Mouse (Mus musculus) hindbrain, embryonic 11.5 days (tissue): ENCODE measurements around the gene Naa38. TPM values are rescaled to one million over a fixed set of nuclear protein-coding genes. Genes with fewer than 3 reads are reported as not detected.

Source experiments
- ATAC-seq: fragments of 200-750 bp; cut with Nextera tagmentation; 2 replicates; pipeline ENCODE4 v1.8.0; 2017; ENCODE audit warnings: mild to moderate bottlenecking, moderate TSS enrichment, moderate library complexity; ENCODE audit not compliant: low FRiP score
- DNase-seq: peaks from one replicate; pipeline ENCODE4 v3.0.0-alpha.2; 2015; ENCODE audit warnings: low spot score
- H3K27ac ChIP-seq: fragments of 300-500 bp; sonication (generic); 2 replicates; pipeline ENCODE4 v1.5.1; 2014; ENCODE audit warnings: mild to moderate bottlenecking, low read depth, low read length
- H3K27me3 ChIP-seq: fragments of 300-500 bp; sonication (generic); 2 replicates; pipeline ENCODE4 v1.6.1; 2014; ENCODE audit warnings: mild to moderate bottlenecking, low read length, moderate library complexity, mixed read lengths; ENCODE audit not compliant: control insufficient read depth, insufficient read depth
- H3K36me3 ChIP-seq: fragments of 300-500 bp; sonication (generic); 2 replicates; pipeline ENCODE4 v1.6.1; 2014; ENCODE audit warnings: mild to moderate bottlenecking, low read length, moderate library complexity, mixed read lengths; ENCODE audit not compliant: control insufficient read depth, insufficient read depth
- H3K4me1 ChIP-seq: fragments of 300-500 bp; sonication (generic); replicated peaks from 2 replicates; pipeline ENCODE4 v1.6.1; 2014; ENCODE audit warnings: low read length, mixed read lengths; ENCODE audit not compliant: control insufficient read depth, insufficient read depth
- H3K4me2 ChIP-seq: fragments of 300-500 bp; sonication (generic); replicated peaks from 2 replicates; pipeline ENCODE4 v1.6.1; 2014; ENCODE audit warnings: mild to moderate bottlenecking, low read depth, low read length
- H3K4me3 ChIP-seq: fragments of 300-500 bp; sonication (generic); 2 replicates; pipeline ENCODE4 v1.5.1; 2014; ENCODE audit warnings: low read depth, low read length
- H3K9ac ChIP-seq: fragments of 300-500 bp; sonication (generic); 2 replicates; pipeline ENCODE4 v1.6.1; 2014; ENCODE audit warnings: low read depth, low read length
- H3K9me3 ChIP-seq: fragments of 300-500 bp; sonication (generic); 2 replicates; pipeline ENCODE4 v1.6.1; 2016; ENCODE audit warnings: low read length; ENCODE audit not compliant: control insufficient read depth
- WGBS: fragments of 180-500 bp; shearing (Covaris S2); extraction: QIAGEN DNeasy Blood & Tissue Kit; methylation state at CpG from one replicate; pipeline ENCODE4 v1.1.7; 2014; 5-methylcytosine and 5-hydroxymethylcytosine counted together
- polyA plus RNA-seq: library from polyadenylated mRNA; unstranded; fragments of >200 nt; fragmentation: Nextera tagmentation; extraction: Ambion mirVana; gene quantifications from 2 replicates; pipeline ENCODE4 v1.2.1, GENCODE M21; 2014

Naa38 gene
- polyA plus RNA-seq, 1 experiment from 2014 or later = 120 TPM

GRCm38 (mm10) chr11:69429313-69429712, 34.0 kb downstream of the Naa38 start:
- no peak for ATAC-seq
- Histone ChIP-seq H3K9ac (no peak overlapping the region), H3K36me3 (no peaks in the 10 kb centered on the region), H3K27ac (no peak overlapping the region), H3K4me2 (no peak overlapping the region), H3K4me1 (no peaks in the 10 kb centered on the region), H3K9me3 (no peaks in the 10 kb centered on the region), H3K27me3 (no peaks in the 10 kb centered on the region), H3K4me3 (no peak overlapping the region)
- WGBS = 63% methylated on average over 2 of the region's 2 CpGs
- no peak for DNase-seq

DNA sequence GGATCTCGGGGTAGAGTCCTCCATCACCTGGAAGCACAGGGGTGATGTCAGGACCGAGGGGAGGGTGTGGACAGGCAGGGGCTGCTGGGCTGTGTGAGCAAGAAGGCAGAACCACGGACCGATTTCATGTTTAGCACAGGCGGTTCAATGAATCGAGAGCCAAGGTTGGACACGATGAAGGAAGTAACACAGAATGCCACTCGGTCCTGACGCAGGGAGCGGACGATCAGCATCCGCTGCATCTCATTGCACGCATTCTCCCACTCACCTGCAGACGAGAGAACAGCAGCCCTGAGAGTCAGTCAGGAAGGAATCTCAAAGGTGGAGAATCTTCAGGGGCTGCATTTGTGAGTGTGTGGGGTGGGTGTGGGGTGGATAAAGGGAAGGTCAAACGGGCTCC, 35.3 kb downstream of the Naa38 start:
- Histone ChIP-seq H3K36me3 (no peaks in the 10 kb centered on the region), H3K4me1 (no peaks in the 10 kb centered on the region), H3K9ac (no peak overlapping the region), H3K4me2 (no peak overlapping the region), H3K27me3 (no peaks in the 10 kb centered on the region), H3K9me3 (no peaks in the 10 kb centered on the region), H3K27ac (no peak overlapping the region), H3K4me3 (no peak overlapping the region)
- ATAC-seq (no peak), DNase-seq (no peak)
- WGBS = 88% methylated on average over 15 of the region's 15 CpGs

GRCm38 (mm10) chr11:69431829-69432639, 36.7 kb downstream of the Naa38 start:
- no peak overlapping the region for H3K4me2 ChIP-seq
- no peak overlapping the region for H3K4me3 ChIP-seq
- DNase-seq (peak; percentile 83), ATAC-seq (0 out of 2 replicates have a peak, but pooled peaks have one; percentile 25)
- 46% methylated on average over 11 of the region's 11 CpGs for WGBS
- no peaks in the 10 kb centered on the region for H3K4me1 ChIP-seq
- H3K27me3 ChIP-seq = no peaks in the 10 kb centered on the region
- H3K27ac ChIP-seq = no peak overlapping the region
- no peak overlapping the region for H3K9ac ChIP-seq
- no peaks in the 10 kb centered on the region for H3K9me3 ChIP-seq
- no peaks in the 10 kb centered on the region for H3K36me3 ChIP-seq

- no peak overlapping the region for H3K9ac ChIP-seq
- no peaks in the 10 kb centered on the region for H3K4me1 ChIP-seq
- no peak overlapping the region for H3K4me3 ChIP-seq
- no peak for DNase-seq
- no peaks in the 10 kb centered on the region for H3K36me3 ChIP-seq
- WGBS = 77% methylated on average over 11 of the region's 11 CpGs
- no peaks in the 10 kb centered on the region for H3K9me3 ChIP-seq
- no peak overlapping the region for H3K4me2 ChIP-seq
- no peak for ATAC-seq
- no peaks in the 10 kb centered on the region for H3K27me3 ChIP-seq
- H3K27ac ChIP-seq = no peak overlapping the region
Measured at GRCm38 (mm10) chr11:69432640-69432982, 37.3 kb downstream of the Naa38 start.

DNA sequence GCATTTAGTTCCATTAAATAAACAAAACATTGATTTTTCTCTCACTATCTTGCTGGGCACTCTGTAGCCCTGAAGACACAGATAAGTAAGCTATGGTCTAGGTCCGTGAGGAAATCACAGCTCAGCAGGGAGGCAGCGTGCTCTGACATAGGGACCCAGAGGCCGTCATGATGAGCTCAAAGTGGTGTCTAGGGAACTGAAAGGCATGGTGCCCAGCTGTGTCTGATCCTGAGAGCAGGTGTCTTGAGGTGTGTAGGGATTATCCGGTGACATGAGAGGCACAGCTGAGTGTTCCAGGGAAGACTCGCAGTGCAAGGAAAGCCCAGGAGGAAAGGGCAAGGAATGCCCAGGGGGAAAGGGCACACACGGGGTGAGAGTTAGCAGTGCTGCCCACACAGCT, 37.9 kb downstream of the Naa38 start:
- Histone ChIP-seq H3K27ac (no peak overlapping the region), H3K4me2 (no peak overlapping the region), H3K9me3 (no peaks in the 10 kb centered on the region), H3K9ac (no peak overlapping the region), H3K4me1 (no peaks in the 10 kb centered on the region), H3K27me3 (no peaks in the 10 kb centered on the region), H3K4me3 (no peak overlapping the region), H3K36me3 (no peaks in the 10 kb centered on the region)
- ATAC-seq = no peak
- 70% methylated on average over 6 of the region's 6 CpGs for WGBS
- DNase-seq = no peak

DNA sequence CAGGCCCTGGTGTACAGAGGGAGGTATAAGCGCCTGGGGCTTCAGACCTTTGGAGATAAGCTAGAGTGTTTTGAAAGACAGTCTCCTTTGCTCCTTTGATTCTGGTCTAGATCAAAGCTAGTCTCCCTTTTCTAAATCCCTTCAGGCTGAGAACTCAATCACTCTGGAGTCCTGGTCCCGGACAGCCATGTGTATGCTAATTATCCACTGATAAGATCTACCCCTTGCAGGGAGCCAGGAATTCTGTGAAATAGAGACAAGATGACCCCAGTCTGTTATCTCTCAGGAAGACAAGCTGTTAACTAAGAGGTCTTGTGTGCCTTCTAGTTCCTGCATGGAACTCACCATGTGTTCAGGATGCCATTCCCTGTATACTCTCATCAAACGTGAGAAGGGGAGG, 42.0 kb downstream of the Naa38 start:
- Histone ChIP-seq H3K36me3 (no peaks in the 10 kb centered on the region), H3K27me3 (no peaks in the 10 kb centered on the region), H3K9me3 (no peaks in the 10 kb centered on the region), H3K9ac (no peak overlapping the region), H3K4me1 (no peaks in the 10 kb centered on the region), H3K27ac (no peak overlapping the region), H3K4me2 (no peak overlapping the region), H3K4me3 (no peak overlapping the region)
- DNase-seq (no peak), ATAC-seq (no peak)
- WGBS = 55% methylated on average over 3 of the region's 3 CpGs

GRCm38 (mm10) chr11:69443328-69443727, 48.0 kb downstream of the Naa38 start:
- ATAC-seq = no peak
- no peak overlapping the region for H3K4me2 ChIP-seq
- no peaks in the 10 kb centered on the region for H3K4me1 ChIP-seq
- no peak overlapping the region for H3K9ac ChIP-seq
- no peaks in the 10 kb centered on the region for H3K36me3 ChIP-seq
- no peak overlapping the region for H3K27ac ChIP-seq
- WGBS = 52% methylated on average over 5 of the region's 5 CpGs
- no peaks in the 10 kb centered on the region for H3K27me3 ChIP-seq
- no peak overlapping the region for H3K4me3 ChIP-seq
- no peaks in the 10 kb centered on the region for H3K9me3 ChIP-seq
- DNase-seq = no peak

Other genes starting within 250 kb of the Naa38 start
- gene Alox12b, start 238.5 kb upstream of the Naa38 start, polyA plus RNA-seq = 0.06 and 0.20 TPM in 2 replicates
- gene Alox8, start 197.6 kb upstream of the Naa38 start, polyA plus RNA-seq = 0.04 TPM in 1 of 2 replicates, not detected in the other
- 0.07 TPM in 1 of 2 replicates, not detected in the other for gene Gucy2e, start 158.5 kb upstream of the Naa38 start, polyA plus RNA-seq
- 17.2 and 17.9 TPM in 2 replicates for gene Cntrob, start 71.7 kb upstream of the Naa38 start, polyA plus RNA-seq
- 209 and 215 TPM in 2 replicates for gene Trappc1, start 71.5 kb upstream of the Naa38 start, polyA plus RNA-seq
- 1.4 and 3.0 TPM in 2 replicates for gene Kcnab3, start 69.2 kb upstream of the Naa38 start, polyA plus RNA-seq
- gene Rnf227, start 55.0 kb upstream of the Naa38 start, polyA plus RNA-seq = 28.7 and 34.9 TPM in 2 replicates
- 44.3 and 57.1 TPM in 2 replicates for gene Chd3, start 26.1 kb upstream of the Naa38 start, polyA plus RNA-seq
- gene Cyb5d1, start 144 bp downstream of the Naa38 start, polyA plus RNA-seq = 32.7 and 45.2 TPM in 2 replicates
- 15.7 and 17.1 TPM in 2 replicates for gene Tmem88, start 2.7 kb downstream of the Naa38 start, polyA plus RNA-seq
- 33.7 and 40.9 TPM in 2 replicates for gene Kdm6b, start 18.2 kb downstream of the Naa38 start, polyA plus RNA-seq
- gene Dnah2, start 153.6 kb downstream of the Naa38 start, polyA plus RNA-seq = 0.68 and 1.6 TPM in 2 replicates
- 12.2 and 15.5 TPM in 2 replicates for gene Efnb3, start 164.7 kb downstream of the Naa38 start, polyA plus RNA-seq
- 36.6 and 37.8 TPM in 2 replicates for gene Wrap53, start 184.8 kb downstream of the Naa38 start, polyA plus RNA-seq
- 156 and 159 TPM in 2 replicates for gene Trp53, start 184.9 kb downstream of the Naa38 start, polyA plus RNA-seq
- 11.7 and 13.1 TPM in 2 replicates for gene Atp1b2, start 210.5 kb downstream of the Naa38 start, polyA plus RNA-seq
- 0.17 TPM in 1 of 2 replicates, not detected in the other for gene Shbg, start 222.4 kb downstream of the Naa38 start, polyA plus RNA-seq
- gene Sat2, start 226.5 kb downstream of the Naa38 start, polyA plus RNA-seq = 15.0 and 20.6 TPM in 2 replicates
- 30.1 and 31.3 TPM in 2 replicates for gene Fxr2, start 237.5 kb downstream of the Naa38 start, polyA plus RNA-seq